Mouse (Mus musculus) heart, embryonic 16.5 days (tissue): ENCODE measurements around the gene Clcn3. TPM values are rescaled to one million over a fixed set of nuclear protein-coding genes. Genes with fewer than 3 reads are reported as not detected.
A peak's percentile ranks its signal among the peaks of the same experiment; 100 is the strongest.

Experiments
- ATAC-seq: fragments of 200-750 bp; cut with Nextera tagmentation; replicated peaks from 2 replicates; pipeline ENCODE4 v1.8.0; 2017; ENCODE audit warnings: moderate number of reproducible peaks; ENCODE audit not compliant: insufficient read depth, low FRiP score; ENCODE audit errors: extremely low read depth
- H3K27ac ChIP-seq: fragments of 300-500 bp; sonication (generic); 2 replicates; pipeline ENCODE4 v1.5.1; 2014; ENCODE audit warnings: mild to moderate bottlenecking, low read length, control low read depth, moderate library complexity
- H3K27me3 ChIP-seq: fragments of 300-500 bp; sonication (generic); 2 replicates; pipeline ENCODE4 v1.6.1; 2014; ENCODE audit warnings: low read length, mixed read lengths; ENCODE audit not compliant: control insufficient read depth, insufficient read depth
- H3K36me3 ChIP-seq: fragments of 300-500 bp; sonication (generic); 2 replicates; pipeline ENCODE4 v1.6.1; 2014; ENCODE audit not compliant: control insufficient read depth, insufficient read depth
- H3K4me1 ChIP-seq: fragments of 300-500 bp; sonication (generic); 2 replicates; pipeline ENCODE4 v1.6.1; 2014; ENCODE audit warnings: low read length, mixed read lengths; ENCODE audit not compliant: control insufficient read depth, insufficient read depth
- H3K4me2 ChIP-seq: fragments of 300-500 bp; sonication (generic); 2 replicates; pipeline ENCODE4 v1.6.1; 2014; ENCODE audit warnings: low read depth, mild to moderate bottlenecking, control low read depth, low read length
- H3K4me3 ChIP-seq: fragments of 300-500 bp; sonication (generic); 2 replicates; pipeline ENCODE4 v1.5.1; 2014; ENCODE audit warnings: mild to moderate bottlenecking, control low read depth, low read length
- H3K9ac ChIP-seq: fragments of 300-500 bp; sonication (generic); 2 replicates; pipeline ENCODE4 v1.6.1; 2014; ENCODE audit warnings: low read length, control low read depth
- H3K9me3 ChIP-seq: fragments of 300-500 bp; sonication (generic); replicated peaks from 2 replicates; pipeline ENCODE4 v1.6.1; 2016; ENCODE audit warnings: low read length; ENCODE audit not compliant: control insufficient read depth
- WGBS: fragments of 180-500 bp; shearing (Covaris S2); extraction: QIAGEN DNeasy Blood & Tissue Kit; methylation state at CpG from one replicate; pipeline ENCODE4 v1.1.7; 2014; 5-methylcytosine and 5-hydroxymethylcytosine counted together
- polyA plus RNA-seq: library from polyadenylated mRNA; unstranded; fragments of >200 nt; fragmentation: Nextera tagmentation; extraction: Ambion mirVana; gene quantifications from 2 replicates; pipeline ENCODE4 v1.2.1, GENCODE M21; 2015

The Clcn3 gene
- polyA plus RNA-seq, 1 experiment from 2014 or later, result 21.2 TPM

DNA sequence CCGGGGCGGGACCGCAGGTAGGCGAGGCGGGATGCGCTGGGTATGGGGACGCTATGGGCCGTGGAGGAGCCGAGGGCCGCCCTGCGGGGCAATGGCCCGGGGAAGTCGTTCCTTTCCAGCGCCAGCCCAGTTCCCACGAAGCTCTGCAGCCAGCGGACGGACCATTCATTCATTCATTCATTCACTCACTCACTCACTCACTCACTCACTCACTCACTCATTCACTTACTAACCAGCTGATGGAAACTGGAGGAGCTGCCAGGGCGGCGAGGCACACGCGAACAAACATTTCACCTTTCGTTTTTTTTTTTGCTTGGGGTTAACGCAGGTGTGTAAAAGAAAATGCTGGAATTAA is 92.6 kb downstream of the Clcn3 start:
- under 1% methylated on average over 23 of the region's 23 CpGs for WGBS
- peak overlapping the region; percentile 87 for H3K4me3 ChIP-seq

GRCm38 (mm10) chr8:60889843-60890519 is 93.1 kb downstream of the Clcn3 start, which contains the start of gene Hpf1:
TSS of gene Hpf1 (plus strand) at chr8:60890418.
- 3% methylated on average over 43 of the region's 43 CpGs for WGBS

More for the DNA sequence above, 92.6 kb downstream of the Clcn3 start:
- Histone ChIP-seq H3K4me2 (peak overlapping the region; percentile 78), H3K9me3 (no peaks in the 10 kb centered on the region), H3K27me3 (no peaks in the 10 kb centered on the region), H3K9ac (peak overlapping the region; percentile 81), H3K36me3 (no peaks in the 10 kb centered on the region), H3K4me1 (peaks cover 31% of the 10 kb centered on the region), H3K27ac (0 out of 2 replicates have a peak overlapping the region, but pooled peaks have one; percentile 32)
- ATAC-seq, result no peak

GRCm38 (mm10) chr8:60889131-60889842 is 93.8 kb downstream of the Clcn3 start:
- WGBS, result 70% methylated on average over 11 of the region's 11 CpGs
- no peaks in the 10 kb centered on the region for H3K9me3 ChIP-seq
- H3K36me3 ChIP-seq, result no peaks in the 10 kb centered on the region
- no peak overlapping the region for H3K27ac ChIP-seq
- H3K4me2 ChIP-seq, result peak overlapping the region; percentile 78
- peaks cover 27% of the 10 kb centered on the region for H3K4me1 ChIP-seq
- peak overlapping the region; percentile 87; the same call in 1 of the 2 replicates for H3K4me3 ChIP-seq
- H3K9ac ChIP-seq, result no peak overlapping the region
- no peaks in the 10 kb centered on the region for H3K27me3 ChIP-seq
- no peak for ATAC-seq

More at GRCm38 (mm10) chr8:60889843-60890519, 93.1 kb downstream of the Clcn3 start, which contains the start of gene Hpf1:
- peak within 1 kb of the TSS; percentile 81 for H3K9ac ChIP-seq
- H3K4me3 ChIP-seq, result peak within 1 kb of the TSS; percentile 87
- no peaks in the 10 kb centered on the region for H3K27me3 ChIP-seq
- H3K4me2 ChIP-seq, result peak within 1 kb of the TSS; percentile 78
- H3K4me1 ChIP-seq, result peaks cover 29% of the 10 kb centered on the region
- no peaks in the 10 kb centered on the region for H3K36me3 ChIP-seq
- no peaks in the 10 kb centered on the region for H3K9me3 ChIP-seq
- peak; percentile 99 for ATAC-seq
- 0 out of 2 replicates have a peak within 1 kb of the TSS, but pooled peaks have one; percentile 32 for H3K27ac ChIP-seq

- no peaks in the 10 kb centered on the region for H3K27me3 ChIP-seq
- no peak overlapping the region for H3K27ac ChIP-seq
- no peaks in the 10 kb centered on the region for H3K9me3 ChIP-seq
- no peak for ATAC-seq
- H3K36me3 ChIP-seq, result no peaks in the 10 kb centered on the region
- H3K9ac ChIP-seq, result no peak overlapping the region
- WGBS, result 63% methylated on average over 6 of the region's 6 CpGs
- no peak overlapping the region for H3K4me2 ChIP-seq
- peaks cover 10% of the 10 kb centered on the region for H3K4me1 ChIP-seq
- no peak overlapping the region for H3K4me3 ChIP-seq
Measured at GRCm38 (mm10) chr8:60886736-60887135, 96.4 kb downstream of the Clcn3 start.

DNA sequence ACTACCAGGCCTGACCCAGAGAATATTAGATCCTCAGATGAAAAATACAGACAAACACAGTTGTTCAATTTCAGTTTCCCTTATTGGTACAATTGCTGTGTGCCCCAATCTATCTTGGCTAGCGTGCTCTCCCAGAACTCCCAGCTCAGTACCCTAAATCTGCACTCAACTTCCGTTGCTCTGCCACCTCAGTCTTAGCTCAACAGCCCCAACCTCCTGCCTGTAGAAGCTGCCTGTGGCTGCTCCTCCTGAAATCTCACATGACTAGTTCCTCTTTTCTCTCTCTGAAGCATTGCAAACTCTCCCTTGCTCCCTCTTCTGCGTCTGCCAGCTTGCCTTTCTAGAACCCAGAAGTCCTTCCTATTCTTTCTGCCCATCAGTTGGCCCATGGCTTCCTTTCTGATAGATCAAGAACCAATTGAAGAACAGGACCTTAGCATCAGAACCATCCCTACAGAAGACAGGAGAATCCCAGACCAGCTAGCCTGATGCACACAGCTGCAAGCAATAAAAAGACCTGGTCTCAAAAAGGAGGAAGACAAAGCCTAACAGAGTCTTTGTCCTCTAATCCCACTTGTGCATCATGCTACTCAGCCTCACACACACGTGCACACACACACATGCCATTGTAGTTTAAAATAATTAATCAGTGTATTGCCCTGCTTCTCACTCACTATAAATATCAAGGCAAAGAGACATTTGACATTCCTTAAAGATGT is 99.5 kb downstream of the Clcn3 start:
- Histone ChIP-seq H3K4me1 (no peaks in the 10 kb centered on the region), H3K9ac (no peak overlapping the region), H3K36me3 (no peaks in the 10 kb centered on the region), H3K9me3 (no peaks in the 10 kb centered on the region), H3K4me2 (no peak overlapping the region), H3K27me3 (no peaks in the 10 kb centered on the region), H3K4me3 (no peak overlapping the region), H3K27ac (no peak overlapping the region)
- 60% methylated on average over 4 of the region's 4 CpGs for WGBS
- ATAC-seq, result no peak

DNA sequence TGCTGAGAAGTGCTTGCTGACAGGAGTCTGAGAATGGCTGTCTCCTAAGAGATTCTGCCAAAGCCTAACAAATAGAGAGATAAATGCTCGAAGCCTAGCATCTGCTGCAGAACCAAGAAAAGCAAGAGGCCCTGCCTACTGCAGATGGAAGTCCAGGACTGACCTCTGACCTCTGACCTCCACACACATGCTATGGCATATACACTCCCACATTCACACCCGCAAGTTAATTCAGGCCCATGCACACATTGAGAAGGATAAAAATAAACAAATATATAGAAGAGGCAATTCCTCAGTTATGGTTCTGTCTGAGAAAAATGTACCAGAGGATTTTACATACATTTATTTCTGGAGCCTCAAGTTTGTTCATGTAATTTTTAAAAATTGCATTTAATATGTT is 104.5 kb downstream of the Clcn3 start:
- Histone ChIP-seq H3K9ac (no peak overlapping the region), H3K4me3 (no peak overlapping the region), H3K4me1 (no peaks in the 10 kb centered on the region), H3K27ac (no peak overlapping the region), H3K36me3 (no peaks in the 10 kb centered on the region), H3K9me3 (no peaks in the 10 kb centered on the region), H3K27me3 (no peaks in the 10 kb centered on the region), H3K4me2 (no peak overlapping the region)
- ATAC-seq, result no peak
- WGBS, result 46% methylated on average over 2 of the region's 2 CpGs

GRCm38 (mm10) chr8:60870231-60871193 is 112.6 kb downstream of the Clcn3 start:
- no peaks in the 10 kb centered on the region for H3K36me3 ChIP-seq
- no peaks in the 10 kb centered on the region for H3K27me3 ChIP-seq
- H3K9me3 ChIP-seq, result no peaks in the 10 kb centered on the region
- 81% methylated on average over 13 of the region's 13 CpGs for WGBS
- no peak overlapping the region for H3K9ac ChIP-seq
- H3K4me2 ChIP-seq, result no peak overlapping the region
- H3K4me1 ChIP-seq, result peaks cover 4% of the 10 kb centered on the region; the same call in 1 of the 2 replicates
- H3K4me3 ChIP-seq, result no peak overlapping the region
- no peak for ATAC-seq
- no peak overlapping the region for H3K27ac ChIP-seq

DNA sequence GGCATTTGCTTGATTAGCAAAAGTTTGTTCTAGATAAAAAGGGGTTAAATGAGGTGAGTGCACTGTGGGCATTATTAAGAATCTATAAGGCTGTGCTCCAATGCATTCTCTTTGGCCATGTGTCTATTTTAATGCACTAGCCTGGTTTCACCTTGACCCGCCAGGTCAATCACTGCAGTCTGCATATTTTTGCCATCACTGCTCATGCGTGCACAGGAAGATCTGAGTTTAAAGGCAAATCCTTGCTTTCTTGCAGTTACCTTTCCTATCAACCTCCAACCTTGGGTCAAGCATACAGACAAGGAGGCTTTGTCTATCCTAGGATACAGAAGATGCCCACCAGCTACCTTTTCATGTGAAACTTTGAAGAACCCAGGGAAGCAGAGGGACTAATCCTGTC is 113.3 kb downstream of the Clcn3 start:
- Histone ChIP-seq H3K9ac (no peak overlapping the region), H3K27ac (no peak overlapping the region), H3K4me1 (peaks cover 4% of the 10 kb centered on the region; the same call in 1 of the 2 replicates), H3K4me2 (no peak overlapping the region), H3K9me3 (no peaks in the 10 kb centered on the region), H3K27me3 (no peaks in the 10 kb centered on the region), H3K36me3 (no peaks in the 10 kb centered on the region), H3K4me3 (no peak overlapping the region)
- WGBS, result 69% methylated on average over 2 of the region's 2 CpGs
- no peak for ATAC-seq
